Mouse (Mus musculus) lung, embryonic 16.5 days (tissue): ENCODE results near the gene Htr2b. TPM values are rescaled to one million over a fixed set of nuclear protein-coding genes. Genes with fewer than 3 reads are reported as not detected.

Experiments
- ATAC-seq: fragments of 200-750 bp; cut with Nextera tagmentation; 2 replicates; pipeline ENCODE4 v1.8.0; 2017; ENCODE audit warnings: low read depth, mild to moderate bottlenecking, moderate library complexity
- H3K27ac ChIP-seq: fragments of 300-500 bp; sonication (generic); 2 replicates; pipeline ENCODE4 v1.5.1; 2014; ENCODE audit warnings: mild to moderate bottlenecking, control low read depth, low read length
- H3K27me3 ChIP-seq: fragments of 300-500 bp; sonication (generic); 2 replicates; pipeline ENCODE4 v1.6.1; 2014; ENCODE audit warnings: low read depth, low read length, mixed read lengths; ENCODE audit not compliant: control insufficient read depth, insufficient read depth
- H3K36me3 ChIP-seq: fragments of 300-500 bp; sonication (generic); 2 replicates; pipeline ENCODE4 v1.6.1; 2014; ENCODE audit warnings: low read length; ENCODE audit not compliant: control insufficient read depth, insufficient read depth
- H3K4me1 ChIP-seq: fragments of 300-500 bp; sonication (generic); replicated peaks from 2 replicates; pipeline ENCODE4 v1.6.1; 2014; ENCODE audit warnings: low read length, mixed read lengths; ENCODE audit not compliant: control insufficient read depth, insufficient read depth
- H3K4me2 ChIP-seq: fragments of 300-500 bp; sonication (generic); 2 replicates; pipeline ENCODE4 v1.6.1; 2014; ENCODE audit warnings: low read depth, low read length, control low read depth
- H3K4me3 ChIP-seq: fragments of 300-500 bp; sonication (generic); 2 replicates; pipeline ENCODE4 v1.5.1; 2014; ENCODE audit warnings: mild to moderate bottlenecking, low read length, control low read depth
- H3K9ac ChIP-seq: fragments of 300-500 bp; sonication (generic); 2 replicates; pipeline ENCODE4 v1.6.1; 2014; ENCODE audit warnings: low read length, control low read depth
- H3K9me3 ChIP-seq: fragments of 300-500 bp; sonication (generic); 2 replicates; pipeline ENCODE4 v1.6.1; 2016; ENCODE audit warnings: low read length; ENCODE audit not compliant: control insufficient read depth
- WGBS: fragments of 180-500 bp; shearing (Covaris S2); extraction: QIAGEN DNeasy Blood & Tissue Kit; methylation state at CpG from one replicate; pipeline ENCODE4 v1.1.7; 2014; 5-methylcytosine and 5-hydroxymethylcytosine counted together
- polyA plus RNA-seq: library from polyadenylated mRNA; unstranded; fragments of >200 nt; fragmentation: Nextera tagmentation; extraction: Ambion mirVana; gene quantifications from 2 replicates; pipeline ENCODE4 v1.2.1, GENCODE M21; 2015

The Htr2b gene
- 0.29 and 0.49 TPM in 2 replicates for polyA plus RNA-seq

DNA sequence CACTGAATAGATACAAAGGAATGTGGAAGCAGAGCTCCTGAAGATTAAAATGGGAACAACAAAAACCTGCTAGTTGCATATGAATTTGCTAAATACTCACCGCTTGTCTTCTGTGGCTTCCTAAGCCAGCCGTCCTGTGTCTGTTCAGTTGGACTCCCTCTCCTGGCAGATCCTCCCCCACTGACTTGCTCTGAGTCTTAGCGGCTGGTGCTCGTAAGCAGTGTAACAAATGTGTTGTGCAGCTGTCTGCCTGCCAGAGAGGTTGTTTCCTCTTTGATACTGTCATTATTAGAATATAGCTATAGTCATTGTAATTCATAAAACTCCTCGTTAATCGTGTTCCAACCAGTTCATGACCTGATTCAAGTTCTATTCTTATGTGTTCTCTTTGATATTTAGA, at the start of gene Htr2b:
Htr2b (minus strand) TSS at position 192 of the 400 bp plus-strand sequence.
- peak; percentile 81; the same call in 1 of the 2 replicates for ATAC-seq
- 52% methylated on average over 6 of the region's 6 CpGs for WGBS
- Histone ChIP-seq H3K4me3 (no peak within 1 kb of the TSS), H3K36me3 (peaks cover 4% of the 10 kb centered on the region; the same call in 1 of the 2 replicates), H3K27ac (no peak within 1 kb of the TSS), H3K4me1 (no peaks in the 10 kb centered on the region), H3K9ac (no peak within 1 kb of the TSS), H3K9me3 (no peaks in the 10 kb centered on the region), H3K27me3 (no peaks in the 10 kb centered on the region), H3K4me2 (no peak within 1 kb of the TSS)

DNA sequence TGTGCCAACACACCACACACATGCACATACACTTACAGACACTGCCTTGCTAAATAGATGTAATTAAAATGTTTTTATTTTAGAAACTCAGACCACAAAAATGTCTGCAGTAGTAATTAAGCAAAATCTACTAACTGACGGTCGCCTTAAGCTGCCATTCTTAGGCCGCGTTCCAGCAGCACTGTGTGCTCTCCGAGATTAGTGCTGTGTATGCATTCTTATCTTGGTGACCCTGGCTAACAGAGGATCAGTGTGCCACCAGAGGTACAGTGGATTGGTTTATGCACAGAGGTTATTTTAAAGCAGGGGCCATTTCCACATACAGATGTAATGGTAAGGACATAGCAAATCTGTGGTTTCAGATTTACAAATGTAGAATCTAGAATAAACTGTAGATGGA, 49.3 kb upstream of the Htr2b start:
- Histone ChIP-seq H3K9me3 (no peaks in the 10 kb centered on the region), H3K4me1 (no peaks in the 10 kb centered on the region), H3K4me2 (no peak overlapping the region), H3K4me3 (no peak overlapping the region), H3K27ac (no peak overlapping the region), H3K27me3 (no peaks in the 10 kb centered on the region), H3K36me3 (peaks cover 8% of the 10 kb centered on the region; the same call in 1 of the 2 replicates), H3K9ac (no peak overlapping the region)
- WGBS = 92% methylated on average over 5 of the region's 5 CpGs
- no peak for ATAC-seq

DNA sequence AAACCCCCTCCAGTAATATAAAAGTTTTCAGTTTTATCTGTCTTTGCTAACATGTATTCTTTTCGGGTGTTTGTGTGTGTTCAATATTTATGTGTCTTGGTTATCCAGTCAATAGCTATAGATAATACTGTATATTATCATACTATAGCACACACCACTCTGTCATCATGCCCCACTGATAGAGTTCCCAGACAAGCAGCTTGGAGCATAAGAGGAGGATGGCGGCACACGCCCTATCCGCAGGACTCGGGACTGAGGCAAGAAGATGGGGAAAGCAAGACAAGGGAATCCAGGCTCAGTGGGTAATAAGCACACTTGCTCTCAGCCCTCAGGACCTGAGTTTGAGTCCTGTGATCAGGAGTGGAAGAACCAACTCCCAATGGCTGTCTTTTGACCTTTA, 48.7 kb upstream of the Htr2b start:
- Histone ChIP-seq H3K4me1 (peaks cover 1% of the 10 kb centered on the region; the same call in 1 of the 2 replicates), H3K36me3 (peaks cover 8% of the 10 kb centered on the region; the same call in 1 of the 2 replicates), H3K4me2 (no peak overlapping the region), H3K9ac (no peak overlapping the region), H3K27ac (no peak overlapping the region), H3K4me3 (no peak overlapping the region), H3K9me3 (no peaks in the 10 kb centered on the region), H3K27me3 (no peaks in the 10 kb centered on the region)
- ATAC-seq = no peak
- 95% methylated on average over 5 of the region's 5 CpGs for WGBS

DNA sequence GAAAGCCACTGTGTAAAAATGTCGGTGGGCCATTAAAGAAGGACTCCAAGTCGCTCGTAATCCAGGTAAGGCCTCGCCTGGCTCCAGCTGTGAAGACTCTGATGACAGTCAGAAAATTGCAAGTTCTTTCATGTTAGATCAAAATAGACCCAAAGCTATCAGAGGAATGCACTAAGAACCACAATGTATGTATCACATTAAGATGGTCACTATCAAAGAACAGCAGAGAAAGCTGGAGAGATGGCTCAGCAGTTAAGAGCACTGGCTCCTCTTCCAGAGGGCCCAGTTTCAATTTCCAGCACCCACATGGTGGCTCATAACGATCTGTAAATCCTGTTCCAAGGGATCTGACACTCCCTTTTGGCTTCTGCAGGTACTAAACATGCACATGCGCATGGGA, 48.3 kb upstream of the Htr2b start:
- 87% methylated on average over 6 of the region's 6 CpGs for WGBS
- no peak overlapping the region for H3K27ac ChIP-seq
- peaks cover 8% of the 10 kb centered on the region; the same call in 1 of the 2 replicates for H3K36me3 ChIP-seq
- H3K9ac ChIP-seq = no peak overlapping the region
- ATAC-seq = no peak
- H3K27me3 ChIP-seq = no peaks in the 10 kb centered on the region
- H3K4me1 ChIP-seq = peaks cover 4% of the 10 kb centered on the region; the same call in 1 of the 2 replicates
- no peaks in the 10 kb centered on the region for H3K9me3 ChIP-seq
- no peak overlapping the region for H3K4me2 ChIP-seq
- H3K4me3 ChIP-seq = no peak overlapping the region

DNA sequence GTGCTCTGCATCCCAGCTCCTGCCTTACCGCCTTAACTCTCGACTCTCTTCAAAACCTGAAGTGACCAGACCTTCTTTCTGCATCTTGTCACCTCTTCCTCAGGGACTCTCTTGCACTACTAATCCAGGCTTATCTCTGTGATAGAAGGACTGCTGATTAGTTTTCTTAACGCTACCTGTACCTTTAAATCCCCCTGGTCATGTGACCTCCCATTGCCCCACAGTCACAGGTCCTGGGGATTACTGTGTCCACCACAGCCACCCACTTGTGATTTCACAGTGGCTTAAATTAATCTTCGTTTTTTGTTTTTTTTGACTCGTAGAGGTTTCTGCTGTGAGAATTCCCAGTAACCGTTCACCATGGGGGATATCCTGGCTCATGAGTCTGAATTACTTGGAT, 44.8 kb upstream of the Htr2b start:
- ATAC-seq = no peak
- Histone ChIP-seq H3K4me1 (peaks cover 7% of the 10 kb centered on the region), H3K27ac (no peak overlapping the region), H3K27me3 (no peaks in the 10 kb centered on the region), H3K9ac (no peak overlapping the region), H3K36me3 (peaks cover 2% of the 10 kb centered on the region; the same call in 1 of the 2 replicates), H3K9me3 (no peaks in the 10 kb centered on the region), H3K4me2 (no peak overlapping the region), H3K4me3 (no peak overlapping the region)
- WGBS = 82% methylated on average over 6 of the region's 6 CpGs

DNA sequence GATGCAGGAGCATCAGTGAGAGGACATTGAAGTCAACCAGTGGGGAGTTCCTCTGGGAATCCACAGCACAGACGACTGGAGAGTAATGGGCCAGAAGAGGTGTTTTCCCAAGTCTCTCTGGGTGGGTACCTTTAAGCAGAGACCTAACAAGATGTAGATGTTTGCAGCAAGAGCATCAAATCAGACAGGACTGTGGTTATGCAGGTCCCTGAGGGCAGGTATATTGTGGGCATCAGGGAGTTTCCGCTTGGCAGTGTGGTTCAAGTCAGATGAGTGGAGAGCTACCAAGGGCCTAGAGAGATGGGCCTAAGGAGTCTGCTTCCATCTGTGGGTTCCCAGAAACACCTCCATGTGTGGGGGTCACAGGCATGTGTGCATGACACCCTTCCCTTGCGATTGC, 44.3 kb upstream of the Htr2b start:
- WGBS = 74% methylated on average over 3 of the region's 3 CpGs
- no peak overlapping the region for H3K9ac ChIP-seq

DNA sequence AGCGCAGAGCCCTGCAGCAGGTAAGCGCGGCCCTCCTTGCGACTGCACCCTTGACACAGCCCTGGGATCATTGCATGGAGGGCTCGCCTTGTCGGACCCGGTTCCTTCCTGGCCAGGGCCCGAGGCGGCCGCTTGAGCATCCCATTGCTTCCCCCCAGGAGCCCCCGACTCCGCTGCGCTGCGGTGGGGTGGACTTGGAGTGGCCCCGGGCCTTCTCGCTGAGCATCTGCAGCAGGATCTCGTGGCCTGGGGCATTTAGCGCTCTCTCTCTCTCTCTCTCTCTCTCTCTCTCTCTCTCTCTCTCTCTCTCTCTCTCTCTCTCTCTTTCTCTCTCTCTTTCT, 43.0 kb upstream of the Htr2b start:
- no peaks in the 10 kb centered on the region for H3K36me3 ChIP-seq
- H3K27ac ChIP-seq = no peak overlapping the region
- under 1% methylated on average over 18 of the region's 18 CpGs for WGBS

More for the DNA sequence above, 44.3 kb upstream of the Htr2b start:
- peaks cover 2% of the 10 kb centered on the region; the same call in 1 of the 2 replicates for H3K36me3 ChIP-seq
- H3K4me1 ChIP-seq = peaks cover 7% of the 10 kb centered on the region
- no peak overlapping the region for H3K4me2 ChIP-seq
- H3K27ac ChIP-seq = no peak overlapping the region
- no peak for ATAC-seq
- H3K9me3 ChIP-seq = no peaks in the 10 kb centered on the region
- H3K27me3 ChIP-seq = no peaks in the 10 kb centered on the region
- no peak overlapping the region for H3K4me3 ChIP-seq

DNA sequence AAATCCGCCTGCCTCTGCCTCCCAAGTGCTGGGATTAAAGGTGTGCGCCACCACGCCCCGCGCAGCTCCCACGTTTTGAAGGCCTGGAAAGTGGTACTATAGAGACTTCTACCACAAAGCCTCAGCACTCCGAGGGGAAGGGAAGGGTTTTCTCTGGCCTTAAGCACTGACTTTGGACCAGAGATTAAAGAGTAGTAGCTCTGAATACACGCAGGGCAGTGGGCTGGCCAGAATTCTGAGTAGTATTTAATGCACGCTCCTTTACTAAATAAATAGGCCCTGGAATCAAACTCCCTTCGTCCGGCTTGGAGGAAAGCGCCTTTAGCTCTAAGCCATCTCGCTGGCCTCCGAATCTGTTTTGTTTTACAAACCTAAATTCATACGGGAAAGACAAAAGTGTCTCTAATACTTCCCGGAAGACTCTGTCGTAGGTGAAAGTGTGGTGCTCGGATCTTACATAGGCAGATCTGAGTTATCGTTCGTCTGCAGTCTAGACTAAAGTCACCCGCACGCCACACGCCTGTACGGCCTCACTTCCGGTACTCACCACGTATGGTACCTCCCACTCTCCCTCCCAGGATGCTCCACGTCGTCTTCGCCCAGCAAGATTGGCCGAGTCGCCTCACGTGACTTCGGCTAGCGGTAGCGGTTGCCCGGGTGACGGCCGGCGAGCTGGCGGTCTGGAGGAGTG, 42.5 kb upstream of the Htr2b start, which contains the start of gene Armc9:
Armc9 (plus strand) TSS at position 648 of the 691 bp plus-strand sequence.
- Histone ChIP-seq H3K4me1 (peaks cover 7% of the 10 kb centered on the region), H3K9me3 (no peaks in the 10 kb centered on the region), H3K27me3 (no peaks in the 10 kb centered on the region), H3K4me3 (peak within 1 kb of the TSS; percentile 70), H3K9ac (peak within 1 kb of the TSS; percentile 73), H3K36me3 (no peaks in the 10 kb centered on the region), H3K27ac (peak within 1 kb of the TSS; percentile 81), H3K4me2 (peak within 1 kb of the TSS; percentile 69)
- WGBS = 3% methylated on average over 40 of the region's 40 CpGs
- peak; percentile 100 for ATAC-seq

More for the DNA sequence above, 43.0 kb upstream of the Htr2b start:
- H3K9ac ChIP-seq = peak overlapping the region; percentile 68
- no peaks in the 10 kb centered on the region for H3K27me3 ChIP-seq
- peaks cover 7% of the 10 kb centered on the region for H3K4me1 ChIP-seq
- H3K9me3 ChIP-seq = no peaks in the 10 kb centered on the region
- H3K4me2 ChIP-seq = peak overlapping the region; percentile 59
- peak overlapping the region; percentile 70 for H3K4me3 ChIP-seq
- ATAC-seq = no peak

DNA sequence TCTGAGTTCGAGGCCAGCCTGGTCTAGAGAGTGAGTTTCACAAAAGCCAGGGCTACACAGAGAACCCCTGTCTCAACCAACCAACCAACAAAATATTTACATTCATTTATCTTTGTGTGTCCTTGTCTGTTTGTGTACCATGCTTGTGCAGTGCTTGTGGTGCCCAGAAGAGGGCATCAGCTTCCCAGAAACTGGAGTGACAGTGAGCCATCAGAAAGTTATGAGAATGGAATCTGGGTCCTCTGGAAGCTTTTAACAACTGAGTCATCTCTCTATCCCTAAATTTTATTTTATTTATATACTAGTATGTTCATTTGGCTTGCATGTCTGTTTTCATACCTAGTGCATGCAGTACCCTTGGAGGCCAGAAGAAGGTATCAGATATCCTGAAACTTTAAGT, 40.8 kb upstream of the Htr2b start:
- H3K27me3 ChIP-seq = no peaks in the 10 kb centered on the region
- H3K9ac ChIP-seq = no peak overlapping the region
- no peak for ATAC-seq
- H3K4me2 ChIP-seq = no peak overlapping the region
- H3K4me1 ChIP-seq = peaks cover 7% of the 10 kb centered on the region
- no peaks in the 10 kb centered on the region for H3K9me3 ChIP-seq
- no peaks in the 10 kb centered on the region for H3K36me3 ChIP-seq
- H3K4me3 ChIP-seq = no peak overlapping the region
- WGBS = 81% methylated on average over 1 of the region's 1 CpGs
- no peak overlapping the region for H3K27ac ChIP-seq
